Mouse (Mus musculus) myocyte (in vitro differentiated cells): ENCODE measurements around the gene Them5.
A peak's percentile ranks its signal among the peaks of the same experiment; 100 is the strongest.

ENCODE experiments used
- MAX ChIP-seq: IDR thresholded peaks from one replicate; pipeline ENCODE4 v1.6.1; 2011; ENCODE audit warnings: low read depth, mild to moderate bottlenecking, control low read depth
- MYOD1 ChIP-seq, 3 experiments: IDR thresholded peaks; one replicate each; pipeline ENCODE4 v1.6.1; 2011; ENCODE audit warnings: control low read depth in 2 of 3, low read depth in 2 of 3, mild to moderate bottlenecking in 2 of 3, moderate library complexity in 1 of 3; ENCODE audit not compliant: insufficient read length in 2 of 3, control insufficient read depth in 1 of 3
- POLR2A ChIP-seq: IDR thresholded peaks from one replicate; pipeline ENCODE4 v1.6.1; 2011; ENCODE audit warnings: low read depth, mild to moderate bottlenecking, control low read depth, moderate library complexity; ENCODE audit not compliant: insufficient read length

DNA sequence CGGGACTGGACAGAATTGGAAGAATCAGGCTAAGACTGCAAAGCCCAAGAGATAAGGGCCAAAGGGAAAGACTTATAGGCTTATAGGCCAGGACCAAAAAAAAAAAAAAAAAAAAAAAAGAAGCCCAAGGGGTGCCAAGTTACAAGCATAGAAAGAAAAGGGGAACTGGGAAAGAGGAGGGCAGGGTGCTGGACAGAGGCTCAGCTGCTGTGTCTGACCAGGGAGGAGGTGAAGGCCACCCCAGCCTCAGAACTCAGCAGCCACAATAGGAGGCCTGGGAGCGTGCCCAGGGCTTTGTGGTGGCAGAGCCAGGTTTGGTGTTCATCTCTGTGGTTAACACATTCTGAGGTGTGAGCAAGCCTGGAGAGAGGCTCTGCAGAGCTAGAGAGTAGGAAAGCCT, 33.2 kb downstream of the Them5 start:
- no peak for TF ChIP-seq POLR2A
- TF ChIP-seq MYOD1 (IDR thresholded peaks at IDR 0.05; ENCODE audit: control insufficient read depth in 1 of 3, insufficient read length in 2 of 3, low read depth in 2 of 3): peak in 1 of 3 experiments; percentile 50
- no peak for TF ChIP-seq MAX
